Mouse (Mus musculus) kidney, adult 2 months (tissue): ENCODE measurements at regions not wholly inside any gene's neighbourhood (a gene's known extent, or its start where the extent isn't known, plus 50 kb on each side); places are given as distances from the start of the nearest gene placed in this dataset.

Source experiments
- CTCF ChIP-seq: fragments of 200-500 bp; conservative IDR thresholded peaks from 2 replicates; pipeline ENCODE4 v1.5.1; 2011; ENCODE audit warnings: low read depth, mild to moderate bottlenecking, control low read depth, low read length, moderate library complexity, mixed read lengths; ENCODE audit not compliant: insufficient read depth, insufficient read length
- POLR2A ChIP-seq: fragments of 200-500 bp; IDR thresholded peaks from one replicate; pipeline ENCODE4 v1.6.1; 2011; ENCODE audit warnings: low read depth, low read length, control low read depth

- TF ChIP-seq CTCF (no peak), POLR2A (no peak)
Measured at GRCm38 (mm10) chr10:26577087-26577486, 176.1 kb upstream of the Arhgap18 start.
